Mouse (Mus musculus): Measurements from ENCODE around the gene Slc39a3.
A peak's percentile ranks its signal among the peaks of the same experiment; 100 is the strongest.
"Not testable (repeated sequence)": the region's sequence is repeated elsewhere in the genome, so short reads cannot be mapped to it uniquely, and the experiment has no call there.

Slc39a3 gene

DNA sequence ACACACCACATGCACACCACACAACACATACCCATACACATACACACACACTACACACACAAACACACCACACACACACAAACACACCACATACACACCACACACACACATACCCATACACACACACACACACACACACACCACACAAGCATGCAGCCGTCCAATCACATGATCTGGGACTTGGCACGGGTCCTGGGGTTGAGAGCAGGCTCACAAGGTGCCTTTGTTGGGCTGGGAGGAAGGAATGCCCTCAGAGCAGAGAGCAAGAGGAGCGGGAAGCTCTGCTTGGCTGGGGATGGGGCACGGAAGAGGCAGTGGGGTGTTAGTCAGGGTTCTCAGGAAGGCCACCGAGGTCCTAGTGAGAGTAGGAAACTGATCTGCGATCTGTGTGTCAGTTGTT, 26.4 kb downstream of the Slc39a3 start:
- DNase-seq (ENCODE audit: extremely low spot score, low spot score): no peak

DNA sequence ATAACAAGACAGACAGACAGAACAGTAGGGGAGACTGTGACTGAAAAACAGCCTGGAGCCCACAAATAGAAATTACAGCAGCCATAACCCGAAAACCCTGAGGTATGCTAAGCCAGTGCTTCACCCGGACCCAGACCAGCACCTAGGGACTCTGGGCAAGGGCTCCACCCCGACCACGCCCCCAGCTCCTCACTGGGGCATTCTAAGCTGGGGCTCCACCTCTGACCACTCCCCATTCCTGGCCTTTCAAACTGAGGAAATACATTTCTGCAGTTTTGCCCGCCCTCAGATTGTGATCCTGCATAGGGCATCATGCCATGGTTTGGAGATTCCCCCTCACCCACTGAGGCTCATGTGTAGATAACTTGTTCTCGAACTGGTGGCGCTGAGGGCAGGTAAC, 30.0 kb downstream of the Slc39a3 start:
- DNase-seq (ENCODE audit: extremely low spot score, low spot score): no peak

DNA sequence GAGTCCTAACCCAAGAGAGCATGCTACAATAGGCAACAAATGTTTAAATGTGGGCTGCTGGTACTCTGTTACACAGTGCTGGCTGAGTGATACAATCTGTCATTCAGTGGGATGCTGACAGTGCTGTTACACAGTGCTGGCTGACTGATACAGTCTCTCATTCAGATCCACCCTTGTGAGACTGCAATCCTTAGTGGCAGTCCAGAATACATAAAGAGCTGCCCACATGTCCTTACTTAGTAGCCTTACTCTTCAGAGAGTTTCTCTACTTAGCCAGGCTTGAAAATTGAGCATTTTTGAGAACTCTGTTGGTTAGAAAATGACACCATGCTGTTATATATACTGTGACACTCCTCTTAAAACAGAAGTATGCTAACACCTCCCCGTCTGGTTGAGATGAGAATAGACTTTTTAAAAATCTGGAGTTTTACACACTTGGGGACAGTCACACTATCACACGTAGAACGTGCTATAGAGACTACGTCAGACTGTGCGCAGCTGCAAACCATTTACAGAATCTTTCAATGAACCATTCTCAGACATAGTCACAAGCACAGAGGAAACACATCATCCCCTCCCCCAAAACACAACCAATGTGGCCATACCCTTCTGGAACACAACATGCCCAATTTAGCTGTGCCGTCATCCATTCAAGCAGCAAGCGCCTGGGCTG, 31.1 kb downstream of the Slc39a3 start:
- no peak for DNase-seq (ENCODE audit: extremely low spot score, low spot score)

DNA sequence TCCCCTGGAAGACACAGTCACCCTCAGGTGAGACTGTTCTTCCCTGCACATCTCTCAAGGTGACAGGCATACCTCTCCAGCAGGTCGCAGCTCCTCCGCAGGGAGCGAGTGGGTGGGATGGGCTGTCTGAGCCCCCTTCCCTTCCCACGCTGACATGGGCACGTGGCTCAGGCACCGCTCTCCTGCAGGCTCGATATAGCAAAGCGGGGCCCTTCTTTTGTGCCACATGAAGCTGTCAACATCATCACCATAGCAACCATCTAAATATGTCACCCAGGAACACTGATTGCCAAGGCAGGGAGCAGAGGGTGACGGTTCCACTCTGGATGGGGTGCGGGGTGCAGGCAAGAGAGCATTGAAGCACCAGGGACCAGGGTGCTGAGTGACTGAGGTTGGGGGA, 36.1 kb downstream of the Slc39a3 start:
- DNase-seq (ENCODE audit: extremely low spot score, low spot score): no peak

DNA sequence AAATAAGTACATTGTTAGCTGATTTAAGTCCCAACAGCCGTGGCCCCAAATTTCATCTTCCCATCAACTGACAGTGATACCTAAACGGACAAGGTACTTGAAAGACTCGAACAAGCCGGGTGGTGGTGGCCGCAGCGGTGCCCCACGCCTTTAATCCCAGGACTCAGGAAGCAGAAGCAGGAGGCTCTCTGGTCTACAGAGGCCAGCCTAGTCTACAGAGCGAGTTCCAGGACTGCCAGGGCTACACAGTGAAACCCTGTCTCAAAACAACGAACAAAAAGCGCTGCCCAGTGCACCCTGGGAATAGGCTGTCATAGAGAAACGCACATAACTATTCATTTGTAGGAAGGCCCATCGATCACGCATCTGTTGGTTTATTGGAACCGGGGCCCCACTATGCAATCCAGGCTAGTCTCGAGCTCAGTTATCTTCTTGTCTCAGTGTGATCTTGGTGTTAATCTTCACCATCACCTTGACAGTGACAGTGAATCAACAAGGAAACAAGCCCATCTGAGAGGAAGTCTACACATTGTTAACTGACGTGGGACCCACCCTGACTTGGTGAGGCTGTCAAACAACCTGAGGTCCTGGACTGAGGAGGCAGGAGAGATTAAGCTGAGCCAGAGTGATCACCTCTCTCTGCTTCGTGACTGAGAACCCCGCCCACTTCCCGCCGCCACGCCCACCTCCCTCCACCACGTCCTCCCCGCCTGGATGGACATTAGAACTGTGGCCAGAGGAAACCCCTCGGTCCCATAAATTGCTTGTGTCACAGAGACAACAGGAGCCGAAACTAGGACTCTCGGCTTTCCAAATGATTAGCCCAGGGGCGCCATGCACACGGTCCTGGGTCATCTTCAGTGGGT, 36.8 kb downstream of the Slc39a3 start:
- no peak for DNase-seq (ENCODE audit: extremely low spot score, low spot score)

DNA sequence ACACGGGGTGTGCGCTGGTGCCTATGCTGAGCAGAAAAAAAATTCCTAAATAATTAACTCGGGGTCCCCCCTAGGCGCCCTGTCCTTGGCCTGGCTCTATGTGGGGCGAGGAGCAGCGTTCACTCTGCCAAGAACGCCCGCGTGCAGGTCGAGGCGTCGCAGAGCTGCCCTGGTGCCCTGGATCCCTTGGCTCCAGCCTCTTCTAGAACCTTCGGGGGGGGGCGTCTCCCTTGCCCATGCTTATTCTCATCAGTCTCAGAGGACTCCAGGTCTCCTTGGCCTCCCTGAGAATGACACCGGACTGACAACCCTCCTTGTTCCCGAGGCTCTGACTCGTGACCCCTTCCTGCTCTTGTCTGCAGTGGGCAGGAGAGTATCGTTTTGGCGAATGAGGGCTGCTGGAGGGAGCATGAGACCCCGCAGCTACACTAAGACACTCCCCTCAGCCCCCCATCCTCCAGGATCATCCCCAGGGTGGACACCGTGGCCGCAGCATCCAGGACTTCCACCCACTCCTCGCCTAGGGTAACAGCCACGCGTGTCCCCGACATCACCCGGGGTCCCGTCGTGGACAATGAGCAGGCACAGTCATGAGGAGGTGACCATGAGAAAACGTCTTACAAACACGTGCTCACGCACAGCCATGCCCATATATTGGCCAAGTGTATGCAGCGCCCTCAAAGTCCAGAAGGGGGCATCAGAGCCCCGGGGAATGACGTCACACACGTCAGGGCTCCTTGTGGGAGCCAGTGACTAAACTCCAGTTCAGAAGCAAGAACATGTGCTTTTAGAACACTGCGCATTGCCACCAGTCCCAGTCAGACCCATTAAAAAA, 37.6 kb downstream of the Slc39a3 start:
- DNase-seq (ENCODE audit: extremely low spot score, low spot score): peak; percentile 89

DNA sequence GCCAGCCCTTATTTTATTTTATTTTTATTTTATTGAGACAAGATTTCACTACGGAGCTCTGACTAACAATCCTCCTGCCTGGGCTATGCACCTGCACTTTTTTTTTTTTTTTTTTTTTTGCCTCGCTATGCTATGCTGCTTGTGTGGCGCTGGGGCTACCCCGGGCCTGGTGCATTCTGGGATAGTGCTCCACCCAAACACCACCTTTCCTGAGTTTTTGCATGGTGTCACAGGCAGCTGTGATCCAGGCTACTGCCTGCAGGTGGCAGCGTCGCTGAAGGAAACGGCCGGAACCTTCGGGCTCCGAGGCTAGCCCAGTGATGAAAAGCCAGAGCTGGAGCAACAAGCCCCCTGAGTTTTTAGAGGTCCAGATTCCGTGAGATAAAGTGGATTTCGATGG, 38.4 kb downstream of the Slc39a3 start:
- DNase-seq (ENCODE audit: extremely low spot score, low spot score): peak; percentile 56

DNA sequence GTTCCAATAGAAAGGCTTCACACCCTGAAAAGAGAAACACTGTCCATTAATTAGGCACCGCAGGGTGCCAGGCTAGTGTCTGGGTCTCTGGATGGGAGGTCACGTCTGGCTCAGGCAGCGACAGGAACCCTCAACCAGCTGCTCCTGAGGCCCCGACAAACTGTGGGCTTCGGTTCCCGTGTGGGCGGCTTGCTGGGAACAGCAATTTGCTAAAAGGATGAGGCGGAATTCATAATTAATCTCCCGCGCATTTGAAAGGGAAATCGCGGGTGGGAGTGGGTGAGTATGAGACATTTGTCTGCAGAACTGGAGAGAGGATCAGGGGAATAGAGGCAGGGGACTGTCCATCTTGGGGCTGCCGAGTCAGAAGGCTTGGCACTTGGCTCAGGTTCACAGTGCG, 39.2 kb downstream of the Slc39a3 start:
- DNase-seq (ENCODE audit: extremely low spot score, low spot score): no peak

DNA sequence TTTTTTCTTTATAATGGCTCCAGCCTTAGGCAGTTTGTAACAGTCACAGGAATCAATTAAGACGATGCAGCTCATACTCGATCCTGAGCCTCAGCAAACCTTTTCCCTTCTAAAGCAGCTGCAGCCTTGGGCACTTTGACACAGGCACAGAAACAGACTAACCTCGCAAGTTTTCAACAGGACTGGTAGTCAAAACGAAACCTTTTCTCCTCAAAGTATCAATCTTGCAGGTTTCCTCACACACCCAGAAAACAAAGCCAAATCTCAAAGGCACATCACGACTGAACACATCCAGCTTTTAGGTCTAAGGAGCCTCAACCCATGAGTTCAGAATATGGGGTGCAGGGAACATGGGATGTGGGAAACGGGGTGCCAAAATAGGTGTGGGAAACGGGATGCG, 39.9 kb downstream of the Slc39a3 start:
- DNase-seq (ENCODE audit: extremely low spot score, low spot score): no peak

DNA sequence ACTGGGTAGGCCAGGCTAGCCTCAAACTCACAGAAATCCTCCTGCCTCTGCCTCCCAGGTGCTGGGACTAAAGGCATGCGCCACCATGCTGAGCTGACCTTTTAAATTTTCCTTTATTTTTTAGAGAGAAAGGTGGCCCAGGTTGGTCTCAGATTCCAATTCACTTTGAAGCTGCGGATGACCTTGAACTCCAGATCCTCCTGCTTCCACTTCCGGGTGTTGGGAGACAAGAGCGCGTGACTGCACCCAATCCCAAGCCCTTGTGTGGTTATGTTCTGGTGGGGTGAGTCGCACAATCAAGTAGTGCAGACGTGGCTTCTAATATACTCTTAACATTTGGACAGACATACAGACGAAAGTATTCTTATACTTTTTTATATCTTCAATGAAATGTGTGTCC, 40.7 kb downstream of the Slc39a3 start:
- DNase-seq (ENCODE audit: extremely low spot score, low spot score): no peak

DNA sequence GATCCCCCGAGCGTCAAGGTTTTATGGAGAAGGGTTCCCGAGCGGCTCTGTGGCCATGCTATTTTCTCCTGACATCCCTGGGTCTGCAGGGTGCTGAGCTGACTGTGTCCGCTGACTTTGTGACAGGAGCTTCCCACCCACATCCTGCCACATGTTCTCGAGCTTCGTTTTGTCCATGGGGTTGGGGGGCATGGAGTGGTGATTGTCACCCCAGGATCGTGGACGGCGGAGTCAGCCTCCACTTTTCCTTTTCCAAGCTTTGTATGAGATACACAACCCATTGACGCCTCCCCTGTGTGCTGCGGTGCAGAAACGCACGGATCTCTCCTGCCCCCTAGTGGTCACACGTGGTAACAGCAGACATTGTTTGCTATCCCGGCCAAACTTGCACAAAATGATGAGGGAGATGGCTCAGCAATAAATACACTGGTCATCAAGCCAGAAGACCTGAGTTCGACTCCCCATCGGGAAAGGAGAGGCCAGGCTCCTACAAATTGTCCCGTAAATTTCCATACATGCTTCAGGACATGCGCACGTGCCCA, 42.1 kb downstream of the Slc39a3 start:
- peak; percentile 81 for DNase-seq (ENCODE audit: extremely low spot score, low spot score)

DNA sequence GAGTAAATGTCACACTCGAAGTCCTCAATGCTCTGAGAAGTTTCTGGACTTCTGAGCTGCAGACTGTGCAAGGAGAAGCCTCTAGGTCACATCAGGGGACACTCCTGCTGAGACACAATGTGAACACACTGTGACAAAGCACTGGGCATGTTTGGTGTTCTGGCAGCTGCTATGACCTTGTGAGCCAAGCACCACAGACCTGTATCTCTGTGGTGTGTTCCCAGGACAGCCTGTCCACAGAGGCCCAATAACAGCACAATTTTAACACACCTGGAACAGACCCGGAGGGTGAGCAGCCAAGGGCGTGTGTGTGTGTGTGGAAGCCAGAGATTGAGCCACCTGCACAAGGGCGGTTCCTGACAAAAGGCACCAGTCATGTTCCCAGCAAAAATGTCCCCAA, 42.6 kb downstream of the Slc39a3 start:
- no peak for DNase-seq (ENCODE audit: extremely low spot score, low spot score)

DNA sequence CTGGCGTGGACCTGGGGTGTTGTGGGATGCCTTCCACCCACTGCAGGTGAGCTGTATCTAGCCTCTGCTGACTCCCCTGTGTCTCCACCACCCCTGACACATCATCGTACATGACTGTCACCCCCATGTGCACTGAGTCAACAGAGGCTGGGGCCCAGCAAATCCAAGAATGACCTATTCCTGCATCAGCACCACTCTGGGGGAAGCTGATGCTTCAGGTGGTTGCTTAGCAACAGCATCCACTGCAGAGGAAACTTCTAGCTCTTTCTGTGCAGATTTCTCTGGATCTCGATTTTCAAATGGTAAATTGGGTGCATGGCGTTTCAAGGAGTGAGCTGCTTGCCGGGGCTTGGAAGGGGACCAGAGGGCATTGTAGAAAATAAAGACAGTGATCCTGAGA, 44.0 kb downstream of the Slc39a3 start:
- no peak for DNase-seq (ENCODE audit: extremely low spot score, low spot score)

DNA sequence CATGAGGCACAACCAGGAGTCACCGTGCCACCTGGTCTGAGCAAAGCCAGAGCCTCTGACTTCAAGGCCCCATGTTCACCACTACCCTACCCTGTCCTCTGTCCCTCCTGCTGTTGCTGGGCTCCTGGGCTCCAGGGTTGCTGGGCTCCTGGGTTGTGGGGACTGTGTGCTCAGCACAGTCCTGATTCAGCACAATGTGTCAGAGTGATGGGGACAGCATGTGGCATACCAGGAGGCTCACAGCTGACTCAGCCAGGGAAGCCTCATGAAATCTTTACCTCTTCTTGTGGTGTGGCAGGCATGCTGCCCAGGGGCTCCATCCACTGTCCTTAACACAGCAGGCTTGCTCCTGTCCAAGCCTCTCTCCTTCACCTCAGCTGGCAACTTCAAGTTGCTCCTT, 45.3 kb downstream of the Slc39a3 start:
- DNase-seq (ENCODE audit: extremely low spot score, low spot score): no peak

DNA sequence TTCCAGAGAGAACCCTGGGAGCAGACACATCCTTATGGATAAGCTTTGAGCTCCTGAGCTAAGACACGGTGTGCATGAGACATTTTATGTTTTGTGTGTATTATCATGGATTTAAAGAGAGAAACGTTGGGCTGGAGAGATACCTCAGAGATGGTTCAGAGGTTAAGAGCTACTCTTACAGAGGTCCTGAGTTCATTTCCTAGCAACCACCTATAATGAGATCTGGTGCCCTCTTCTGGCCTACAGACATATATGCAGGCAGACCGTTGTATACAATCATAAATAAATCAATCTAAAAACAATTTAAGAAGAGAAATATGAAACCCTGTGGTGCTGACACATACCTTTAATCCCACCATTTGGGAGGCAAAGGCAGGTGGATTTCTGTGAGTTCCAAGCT, 46.2 kb downstream of the Slc39a3 start:
- DNase-seq (ENCODE audit: extremely low spot score, low spot score): no peak

DNA sequence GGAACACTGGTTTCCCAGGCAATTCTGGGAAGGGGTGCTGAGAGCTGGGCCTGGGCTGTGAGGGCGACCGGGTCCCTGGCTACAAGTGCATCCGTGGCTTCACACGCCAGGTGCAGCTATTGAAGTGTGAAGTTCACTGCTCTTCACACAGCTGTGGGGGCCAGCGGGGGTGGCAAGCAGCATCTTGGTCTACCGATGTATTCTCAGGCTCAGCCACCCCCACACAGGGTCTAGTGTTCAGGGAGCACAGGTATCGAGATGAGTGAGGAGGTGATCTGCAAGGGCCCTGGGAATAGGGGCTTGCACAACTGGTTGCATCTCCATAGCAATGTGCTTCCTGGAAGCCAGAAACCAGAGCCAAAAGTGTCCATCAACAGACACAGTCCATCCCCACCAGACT, 46.8 kb downstream of the Slc39a3 start:
- no peak for DNase-seq (ENCODE audit: extremely low spot score, low spot score)

DNA sequence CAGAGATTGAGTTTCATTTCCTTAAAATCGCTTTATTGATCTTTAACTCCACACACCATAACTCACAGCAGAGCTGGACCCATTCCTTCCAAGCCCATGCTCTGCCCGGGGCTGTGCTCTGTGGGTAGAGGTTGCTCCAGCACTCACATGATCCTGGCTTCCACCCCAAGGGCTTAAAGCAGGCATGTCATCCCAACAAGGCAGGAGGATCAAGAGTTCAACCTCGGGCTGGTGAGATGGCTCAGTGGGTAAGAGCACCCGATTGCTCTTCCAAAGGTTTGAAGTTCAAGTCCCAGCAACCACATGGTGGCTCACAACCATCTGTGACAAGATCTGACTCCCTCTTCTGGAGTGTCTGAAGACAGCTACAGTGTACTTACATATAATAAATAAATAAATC, 47.4 kb downstream of the Slc39a3 start:
- not testable (repeated sequence) for DNase-seq (ENCODE audit: extremely low spot score, low spot score)

DNA sequence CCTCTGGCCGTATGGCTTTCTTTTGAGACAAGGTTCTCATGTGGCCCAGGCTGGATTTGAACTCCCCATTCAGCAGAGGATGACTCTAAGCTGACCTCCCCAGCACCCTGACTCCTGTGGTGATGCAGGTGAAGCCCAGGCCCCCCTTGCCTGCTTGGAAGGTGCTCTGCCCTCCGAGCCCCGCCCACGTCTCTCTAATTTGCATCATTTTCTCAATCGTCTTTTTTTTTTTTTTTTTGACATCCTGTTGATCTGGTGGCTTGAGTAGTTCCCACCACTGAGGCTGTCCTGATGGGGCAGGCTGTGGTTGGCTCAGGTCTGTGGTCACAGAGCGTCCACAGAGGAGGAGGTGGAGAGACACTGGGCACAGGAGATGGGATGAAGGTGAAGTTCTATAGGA, 47.8 kb downstream of the Slc39a3 start:
- DNase-seq (ENCODE audit: extremely low spot score, low spot score): no peak

DNA sequence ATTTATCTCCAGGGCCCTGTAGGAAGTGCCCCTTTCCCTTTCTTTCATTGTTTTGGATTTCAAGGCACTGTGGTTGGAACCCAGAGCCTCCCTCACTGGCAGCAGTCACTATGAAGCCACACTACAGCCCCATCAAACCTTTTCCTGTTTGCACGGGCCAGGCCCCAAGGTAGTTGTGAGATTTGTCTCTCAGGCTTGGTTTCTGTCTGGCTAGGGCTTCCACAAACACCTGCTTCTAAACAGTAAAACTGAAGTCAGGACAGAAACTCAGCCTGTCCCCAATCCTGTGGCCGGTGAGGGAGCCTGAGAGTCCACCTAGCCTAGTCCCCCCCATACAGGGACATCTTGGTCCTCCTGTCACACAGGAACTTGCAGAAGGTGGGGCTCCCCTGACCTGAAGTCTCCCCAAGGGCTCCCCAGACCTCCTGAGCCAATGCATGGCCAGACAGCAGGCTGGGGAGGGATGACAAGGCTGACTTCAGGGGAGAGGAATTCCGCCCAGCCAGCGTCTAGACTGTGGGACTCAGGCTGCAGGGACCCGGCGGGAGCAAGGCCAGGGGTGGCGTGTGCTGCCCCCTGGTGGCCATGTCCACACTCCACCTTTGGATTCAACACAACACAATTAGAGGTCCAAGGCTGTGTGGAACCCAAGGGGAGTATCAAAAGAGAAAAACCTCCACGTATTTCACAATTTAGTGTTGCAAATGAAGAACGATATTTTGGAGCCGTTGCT, 49.4 kb downstream of the Slc39a3 start:
- peak; percentile 85 for DNase-seq (ENCODE audit: extremely low spot score, low spot score)

DNA sequence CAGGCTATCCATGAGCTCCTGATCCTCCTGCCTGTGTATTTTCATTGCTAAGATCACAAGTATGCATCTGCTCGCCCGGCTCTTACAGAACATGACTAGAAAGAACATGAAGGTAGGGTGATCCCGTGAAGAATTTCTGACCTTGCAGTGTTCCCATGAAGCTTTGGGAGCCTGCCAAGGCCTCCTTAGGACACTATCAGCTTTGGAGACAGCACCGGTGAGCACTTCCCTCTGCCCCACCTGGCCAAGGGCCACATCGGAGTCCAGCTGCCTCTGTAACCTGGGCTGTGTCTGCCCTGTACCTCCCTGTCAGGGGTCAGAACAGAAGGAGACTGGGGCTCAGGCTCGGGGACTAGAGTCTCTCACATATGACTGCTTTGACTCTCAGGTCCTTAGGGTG, 50.5 kb downstream of the Slc39a3 start:
- no peak for DNase-seq (ENCODE audit: extremely low spot score, low spot score)
